Mouse (Mus musculus) myocyte (in vitro differentiated cells): ENCODE data around the gene Gm20838. TPM values are rescaled to one million over a fixed set of nuclear protein-coding genes. Genes with fewer than 3 reads are reported as not detected.
"Not testable (repeated sequence)": the region's sequence is repeated elsewhere in the genome, so short reads cannot be mapped to it uniquely, and the experiment has no call there.

ENCODE experiments used
- H3K27me3 ChIP-seq: one replicate; pipeline ENCODE4 v1.6.1; 2011; ENCODE audit not compliant: control insufficient read depth, insufficient read depth, insufficient read length
- H3K36me3 ChIP-seq: one replicate; pipeline ENCODE4 v1.6.1; 2011; ENCODE audit not compliant: control insufficient read depth, insufficient read depth
- H3K4me2 ChIP-seq: one replicate; pipeline ENCODE4 v1.6.1; 2011; ENCODE audit warnings: low read depth, control low read depth
- H3K4me3 ChIP-seq: one replicate; pipeline ENCODE4 v1.5.1; 2011; ENCODE audit warnings: mild to moderate bottlenecking, control low read depth, moderate library complexity
- H3K79me2 ChIP-seq: one replicate; pipeline ENCODE4 v1.6.1; 2011; ENCODE audit not compliant: control insufficient read depth, insufficient read depth
- H3ac ChIP-seq: one replicate; pipeline ENCODE4 v1.6.1; 2011; ENCODE audit not compliant: control insufficient read depth, insufficient read length
- polyA plus RNA-seq: library from polyadenylated mRNA; unstranded; fragments of >200 nt; fragmentation: generic; extraction: Trizol; gene quantifications from one replicate; pipeline ENCODE4 v1.2.1, GENCODE M21; 2012; ENCODE audit warnings: missing spikeins

The Gm20838 gene
- polyA plus RNA-seq, result not detected

DNA sequence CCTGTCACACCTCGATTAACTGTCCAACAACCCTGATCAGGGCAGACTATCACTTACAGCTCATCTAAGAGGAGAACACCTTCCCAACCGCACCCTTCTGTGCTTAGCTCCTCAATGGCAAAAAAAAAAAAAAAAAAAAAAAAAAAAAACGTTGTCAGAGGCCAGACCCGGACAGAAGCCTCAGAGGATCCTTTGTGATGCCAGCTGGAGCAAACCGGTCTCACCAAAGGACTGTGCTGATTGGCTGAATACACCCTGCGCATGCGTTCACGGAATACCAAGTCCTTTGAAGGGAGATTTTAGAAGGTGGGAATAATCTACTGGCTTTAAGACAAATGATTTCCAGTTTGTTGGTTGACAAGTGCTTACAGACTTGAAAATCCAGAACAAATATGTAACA is at the start of gene Gm20838:
Gene Gm20838 (minus strand): TSS at position 101 of the 400 bp plus-strand sequence.
- not testable (repeated sequence) for H3K79me2 ChIP-seq, H3K4me3 ChIP-seq, H3K36me3 ChIP-seq, H3K27me3 ChIP-seq, H3K4me2 ChIP-seq, H3ac ChIP-seq
